Mouse (Mus musculus) megakaryocyte-erythroid progenitor cell, adult 5-6 weeks (primary cell): ENCODE measurements around the gene Ccdc59. TPM values are rescaled to one million over a fixed set of nuclear protein-coding genes. Genes with fewer than 3 reads are reported as not detected.

Experiments
- ATAC-seq: replicated peaks from 2 replicates; pipeline ENCODE4 v1.8.0; 2016; ENCODE audit warnings: mild to moderate bottlenecking, inconsistent platforms; ENCODE audit not compliant: severe bottlenecking, poor library complexity, low FRiP score, low TSS enrichment
- total RNA-seq, 2 experiments: library from RNA; stranded (forward) in 1 of 2; stranded (reverse) in 1 of 2; fragments of 200-1000, 215-1000 nt in 1 of 2; fragments of >200 nt in 1 of 2; fragmentation: Nextera tagmentation in 1 of 2; gene quantifications; 2 replicates each; pipeline ENCODE4 v1.2.3; 2014 to 2017

Gene Ccdc59
- 35.1 and 46.4 TPM in 2 replicates for total RNA-seq (2014; fragmentation: Nextera tagmentation)
- total RNA-seq (2017): 42.0 and 44.1 TPM in 2 replicates

DNA sequence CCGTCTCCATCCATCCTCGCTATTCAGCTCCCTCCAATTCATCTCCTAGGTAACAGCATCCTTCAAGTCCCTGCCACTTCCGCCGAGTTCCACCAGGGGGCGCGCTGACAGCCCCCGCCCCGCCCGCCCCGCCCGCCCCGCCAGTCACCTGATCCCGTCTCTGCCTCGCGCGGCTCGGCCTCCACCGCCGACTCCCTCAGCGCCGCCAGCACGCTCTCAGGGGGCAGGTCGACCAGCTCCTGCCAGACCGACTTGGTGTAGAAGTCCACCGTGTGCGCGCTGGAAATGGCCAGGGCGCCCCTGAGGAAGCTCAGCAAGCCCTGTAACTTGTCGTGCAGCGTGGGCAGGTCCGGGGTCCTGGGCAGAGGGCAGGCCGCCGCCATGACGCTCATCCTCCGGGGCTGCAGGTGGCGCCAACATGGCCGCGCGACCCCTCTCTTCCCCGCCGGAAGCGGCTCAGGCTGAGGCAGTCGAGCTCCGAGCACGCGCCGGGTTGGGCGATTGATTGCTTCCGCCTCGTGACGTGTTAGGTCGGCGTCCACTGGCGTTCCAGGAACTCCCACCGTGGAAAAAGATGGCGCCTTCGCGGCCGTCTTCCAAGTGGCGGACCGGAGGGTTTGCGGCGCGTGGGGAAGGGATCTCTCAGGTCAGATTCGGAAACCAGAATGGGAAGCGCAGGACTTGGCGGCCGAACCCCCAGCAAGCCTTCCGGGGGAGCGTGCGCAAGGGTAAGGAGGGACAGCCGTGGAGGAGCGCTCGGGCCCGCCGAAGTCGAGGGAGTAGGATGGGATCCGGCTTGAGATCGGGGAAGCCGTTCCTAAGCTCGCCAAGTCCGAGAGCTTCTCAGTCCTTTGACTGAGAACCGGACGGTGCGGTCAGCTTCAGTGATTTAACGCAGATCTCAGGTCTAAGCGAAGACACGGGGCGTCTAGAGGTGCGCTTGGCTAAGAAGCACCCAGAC, at the start of gene Ccdc59, which contains the start of gene Mettl25:
TSS of gene Ccdc59 (plus strand) at position 140 of the 961 bp plus-strand sequence.
TSS of gene Mettl25 (minus strand) at position 453 of the 961 bp plus-strand sequence.
- ATAC-seq: peak; percentile 95

- no peak for ATAC-seq
Measured at GRCm38 (mm10) chr10:105793776-105794552, 46.9 kb upstream of the Ccdc59 start.

GRCm38 (mm10) chr10:105797250-105797924, 43.5 kb upstream of the Ccdc59 start:
- ATAC-seq: no peak

- no peak for ATAC-seq
Measured at GRCm38 (mm10) chr10:105801147-105801546, 39.7 kb upstream of the Ccdc59 start.

- no peak; the same call in 1 of the 2 replicates for ATAC-seq
Measured at GRCm38 (mm10) chr10:105802132-105802531, 38.7 kb upstream of the Ccdc59 start.

GRCm38 (mm10) chr10:105803461-105803860, 37.4 kb upstream of the Ccdc59 start:
- ATAC-seq: no peak

DNA sequence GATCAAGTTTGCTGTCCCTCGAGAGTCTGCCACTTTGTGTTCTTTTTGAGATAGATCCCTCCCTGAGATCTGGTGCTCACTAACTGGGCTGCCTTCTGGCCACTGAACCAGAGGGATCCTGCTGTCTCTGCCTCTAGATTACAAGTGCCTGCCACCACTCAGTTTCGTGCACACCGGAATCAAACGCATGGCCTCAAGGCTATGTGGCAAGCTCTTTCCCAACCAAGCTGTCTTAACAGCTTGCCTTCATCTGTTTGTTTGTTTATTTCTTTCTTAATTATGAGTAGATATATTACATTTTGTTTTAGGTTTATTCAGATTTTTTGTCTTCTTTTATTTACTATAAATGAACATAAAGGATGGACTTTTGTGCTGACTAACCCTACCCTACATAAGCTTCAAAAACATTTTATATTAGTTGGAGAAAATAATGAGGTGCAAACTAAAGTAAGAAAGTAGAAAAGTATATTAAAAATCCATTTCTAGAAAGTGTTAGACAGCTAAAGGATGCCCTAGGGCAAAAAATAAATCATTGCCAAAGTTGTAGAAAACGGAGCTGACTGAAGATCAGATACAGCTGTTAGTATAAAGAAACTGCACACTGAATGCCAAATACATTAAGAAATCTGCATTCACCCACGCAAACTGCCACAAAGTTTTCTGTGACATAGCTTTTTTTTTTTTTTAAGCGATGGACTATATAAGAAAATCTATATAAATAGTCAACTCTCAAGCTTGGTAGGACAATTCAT, 34.4 kb upstream of the Ccdc59 start:
- ATAC-seq: no peak

DNA sequence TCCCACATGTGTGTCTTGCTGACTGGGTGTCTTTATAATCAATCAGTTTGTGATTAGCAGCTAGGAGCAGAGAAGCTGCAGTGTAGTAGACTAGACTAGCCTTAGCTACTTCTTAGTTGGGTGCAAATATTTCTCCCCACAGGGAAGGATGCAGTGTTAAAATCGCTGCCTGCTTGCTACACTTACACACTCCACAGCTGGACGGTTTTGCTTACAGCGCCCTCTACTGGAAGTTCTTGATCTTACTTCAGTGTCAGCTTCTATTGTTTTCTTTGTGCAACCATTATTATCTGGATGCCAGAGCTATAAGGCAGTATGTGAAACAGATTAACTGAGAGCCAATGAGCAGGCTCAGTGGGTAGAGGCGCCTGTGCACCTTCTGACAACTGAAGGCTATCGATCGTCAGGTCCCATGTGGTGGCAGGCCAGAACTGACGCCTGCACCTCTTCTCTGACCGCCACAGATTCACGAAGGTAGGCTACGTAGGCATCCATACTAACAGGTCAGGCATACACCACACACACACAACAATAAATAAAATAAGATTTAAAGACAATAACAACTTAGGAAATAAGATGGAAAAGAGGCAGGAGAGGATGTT, 6.1 kb upstream of the Ccdc59 start:
- peak; percentile 92 for ATAC-seq

DNA sequence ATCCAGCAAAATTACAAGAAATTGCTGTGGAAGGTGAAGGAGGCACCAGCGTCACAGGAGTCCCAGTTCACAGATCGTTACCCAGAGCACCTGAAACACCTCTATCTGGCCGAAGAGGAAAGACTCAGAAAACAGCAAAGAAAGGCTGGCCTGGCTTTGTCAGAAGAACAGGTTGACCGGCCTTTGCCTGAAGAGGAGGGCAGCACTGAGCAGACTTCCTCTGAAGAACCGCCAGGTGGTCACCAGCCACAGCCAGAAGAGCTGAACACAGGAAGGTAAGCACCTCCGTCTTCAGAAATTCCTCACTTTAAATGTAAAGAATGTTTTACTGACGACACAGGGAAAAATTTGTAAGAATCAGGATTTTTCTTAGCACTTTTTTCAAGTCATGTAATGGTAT, 1.7 kb downstream of the Ccdc59 start:
- no peak for ATAC-seq

DNA sequence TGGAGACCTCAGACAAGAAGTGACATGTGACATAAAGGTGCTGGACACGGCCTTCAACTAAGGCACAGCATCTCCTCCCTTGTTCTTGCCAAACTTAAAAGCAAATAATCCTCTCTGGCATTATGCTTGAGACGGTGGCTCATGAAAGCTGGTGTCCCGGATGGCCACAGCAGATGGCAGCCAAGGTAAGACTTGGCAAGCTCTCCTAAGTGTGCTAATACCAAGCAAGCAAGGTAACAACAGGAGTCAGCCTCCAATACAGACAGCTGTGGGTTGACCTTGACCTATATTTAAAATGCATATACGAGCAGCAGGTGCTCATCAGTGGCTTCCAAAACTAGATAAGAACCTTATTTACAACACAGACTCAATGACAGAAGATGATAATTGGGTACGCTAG, 9.4 kb downstream of the Ccdc59 start:
- ATAC-seq: no peak

GRCm38 (mm10) chr10:105851136-105851535, 10.3 kb downstream of the Ccdc59 start:
- no peak for ATAC-seq

GRCm38 (mm10) chr10:105867312-105867711, 26.4 kb downstream of the Ccdc59 start:
- no peak for ATAC-seq

Other genes starting within 250 kb of the Ccdc59 start
- gene Mettl25, start 313 bp downstream of the Ccdc59 start, total RNA-seq (2014; fragmentation: Nextera tagmentation): 15.4 and 15.8 TPM in 2 replicates
- 17.7 and 20.2 TPM in 2 replicates for gene Mettl25, start 313 bp downstream of the Ccdc59 start, total RNA-seq (2017)